Mouse (Mus musculus) urinary bladder, postnatal 4 days (tissue): Measurements from ENCODE around the gene Klhl6.
"Not testable (repeated sequence)": the region's sequence is repeated elsewhere in the genome, so short reads cannot be mapped to it uniquely, and the experiment has no call there.

Experiments
- DNase-seq, 2 experiments: peaks; one replicate each; pipeline ENCODE4 v3.0.0; 2021 to 2022; ENCODE audit warnings: low spot score in 2 of 2

Klhl6 gene

DNA sequence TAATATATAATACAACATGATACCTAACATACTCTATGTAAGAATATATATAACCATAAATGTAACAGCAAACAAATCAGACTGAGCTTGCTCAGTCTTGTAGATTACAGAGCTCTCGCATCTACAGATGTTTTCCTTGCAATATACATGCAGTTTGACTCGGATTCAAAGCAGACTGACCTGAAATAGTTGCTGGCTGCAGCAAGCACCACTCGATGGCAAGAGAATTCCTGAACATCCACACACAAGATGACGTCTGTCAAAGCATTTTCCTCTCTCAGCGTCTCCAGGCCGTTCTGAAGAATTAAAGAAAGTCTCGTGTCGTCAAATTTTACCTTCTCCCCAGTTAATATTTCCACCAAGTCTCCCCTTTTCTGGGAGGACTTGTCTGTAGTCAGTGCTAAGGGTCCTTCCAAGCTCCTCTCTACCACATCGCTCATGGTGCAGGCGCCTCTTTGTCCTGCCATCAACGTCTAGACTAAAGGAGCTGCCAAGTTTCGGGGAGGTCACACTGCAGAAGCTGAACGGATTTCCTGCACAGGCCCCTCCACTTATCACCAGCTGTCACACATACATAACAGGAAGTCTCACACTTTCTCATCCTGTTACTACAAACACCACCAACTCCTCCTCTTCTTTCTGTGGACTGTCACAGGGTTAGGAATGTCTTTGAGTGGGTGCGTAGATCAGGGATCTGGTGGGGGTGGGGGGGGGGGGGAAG, at the start of gene Klhl6:
TSS of gene Klhl6 (minus strand) at position 501 of the 721 bp plus-strand sequence.
- DNase-seq: no peak

DNA sequence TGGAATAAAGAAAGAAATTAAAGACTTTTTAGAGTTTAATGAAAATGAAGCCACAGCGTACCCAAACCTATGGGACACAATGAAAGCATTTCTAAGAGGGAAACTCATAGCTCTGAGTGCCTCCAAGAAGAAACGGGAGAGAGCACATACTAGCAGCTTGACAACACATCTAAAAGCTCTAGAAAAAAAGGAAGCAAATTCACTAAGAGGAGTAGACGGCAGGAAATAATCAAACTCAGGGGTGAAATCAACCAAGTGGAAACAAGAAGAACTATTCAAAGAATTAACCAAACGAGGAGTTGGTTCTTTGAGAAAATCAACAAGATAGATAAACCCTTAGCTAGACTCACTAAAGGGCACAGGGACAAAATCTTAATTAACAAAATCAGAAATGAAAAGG, 44.4 kb upstream of the Klhl6 start:
- not testable (repeated sequence) for DNase-seq

DNA sequence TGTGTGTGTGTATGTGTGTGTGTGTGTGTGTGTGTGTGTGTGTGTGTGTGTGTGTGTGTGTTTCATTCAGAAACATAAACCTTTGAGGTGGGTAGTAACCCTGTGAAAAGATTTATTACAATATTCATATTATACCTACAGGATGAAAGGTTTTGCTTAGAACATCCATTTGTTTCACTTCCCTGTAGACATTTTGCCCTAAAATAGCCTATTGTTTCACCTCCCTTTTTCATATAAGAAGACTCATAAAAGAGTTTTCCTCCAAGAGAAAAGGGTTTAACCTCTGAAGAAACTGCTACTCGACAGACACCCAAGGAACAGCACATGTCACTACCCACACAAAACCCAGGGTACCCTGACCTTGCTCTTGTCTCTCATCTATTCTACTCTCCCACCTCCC, 40.0 kb upstream of the Klhl6 start:
- no peak for DNase-seq

DNA sequence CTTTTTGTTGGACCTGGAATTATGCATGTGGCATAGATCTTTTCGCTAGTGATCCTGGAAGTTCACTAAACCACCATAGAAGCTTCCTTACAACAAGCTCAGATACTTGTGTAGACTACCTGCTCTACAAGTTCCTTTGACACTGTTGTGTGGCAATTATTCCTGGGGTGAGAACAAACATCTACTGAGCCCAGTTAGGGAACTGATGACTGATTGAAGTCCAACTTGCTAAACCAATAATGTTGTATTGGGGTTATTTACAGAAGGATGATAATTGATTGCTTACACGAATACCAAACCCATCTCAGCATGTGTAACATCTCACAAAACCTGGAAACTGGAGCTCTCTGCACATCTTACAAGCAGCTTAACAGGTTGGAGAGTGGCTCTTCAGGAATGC, 39.0 kb upstream of the Klhl6 start:
- no peak for DNase-seq

DNA sequence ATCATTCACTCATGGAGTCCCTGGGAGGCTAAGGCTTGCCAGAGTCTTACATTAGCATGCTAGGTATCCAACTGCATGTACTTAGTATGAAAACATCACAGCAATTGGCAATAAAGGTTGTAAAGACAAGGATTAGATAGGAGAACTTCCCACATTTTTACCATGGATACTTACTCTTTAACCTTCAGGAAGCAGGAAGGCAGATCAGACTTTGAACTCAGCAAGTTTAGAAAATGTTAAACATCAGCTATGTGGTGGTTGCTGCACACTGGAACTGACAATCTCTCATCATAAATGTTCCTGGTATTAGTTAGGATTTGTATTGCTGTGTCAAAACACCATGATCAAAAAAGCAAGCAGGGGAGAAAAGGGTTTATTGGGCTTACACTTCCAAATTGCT, 29.8 kb upstream of the Klhl6 start:
- no peak for DNase-seq

DNA sequence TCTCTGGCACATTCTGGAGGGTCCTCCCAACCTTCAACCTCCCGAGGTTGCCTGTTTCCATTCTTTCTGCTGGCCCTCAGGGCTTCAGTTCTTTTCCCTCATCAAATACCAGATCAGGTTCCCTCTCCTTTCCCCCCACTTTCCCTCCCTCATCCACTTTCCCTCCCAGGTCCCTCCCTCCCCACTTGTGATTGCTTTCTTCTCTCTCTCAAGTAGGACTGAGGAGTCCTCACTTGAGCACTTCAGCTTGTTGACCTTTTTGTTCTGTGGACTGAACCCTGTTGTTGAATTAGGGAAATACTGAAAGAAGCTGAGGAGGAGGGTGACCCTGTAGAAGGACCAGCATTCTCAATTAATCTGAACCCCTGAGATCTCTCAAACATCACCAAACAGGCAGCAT, 23.2 kb upstream of the Klhl6 start:
- DNase-seq: no peak

DNA sequence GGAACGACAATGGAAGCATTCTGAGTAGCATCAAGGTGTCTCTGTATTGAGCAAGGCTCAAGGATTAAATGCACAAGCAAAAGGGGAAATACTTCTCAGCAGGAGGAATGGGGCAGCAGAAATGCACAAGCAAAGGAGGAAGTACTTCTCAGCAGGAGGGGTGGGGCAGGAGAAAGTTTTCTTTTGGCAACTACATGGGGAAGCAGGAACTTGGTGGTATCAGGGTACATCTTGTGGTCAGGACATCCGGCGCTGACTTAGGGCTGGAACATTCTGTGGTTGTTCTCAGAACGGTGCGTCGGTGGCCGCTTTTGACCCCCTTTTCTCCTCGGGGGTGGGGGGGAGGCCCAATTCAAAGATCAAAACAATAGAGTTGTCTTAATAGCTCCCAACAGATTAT, 17.4 kb upstream of the Klhl6 start:
- not testable (repeated sequence) for DNase-seq

DNA sequence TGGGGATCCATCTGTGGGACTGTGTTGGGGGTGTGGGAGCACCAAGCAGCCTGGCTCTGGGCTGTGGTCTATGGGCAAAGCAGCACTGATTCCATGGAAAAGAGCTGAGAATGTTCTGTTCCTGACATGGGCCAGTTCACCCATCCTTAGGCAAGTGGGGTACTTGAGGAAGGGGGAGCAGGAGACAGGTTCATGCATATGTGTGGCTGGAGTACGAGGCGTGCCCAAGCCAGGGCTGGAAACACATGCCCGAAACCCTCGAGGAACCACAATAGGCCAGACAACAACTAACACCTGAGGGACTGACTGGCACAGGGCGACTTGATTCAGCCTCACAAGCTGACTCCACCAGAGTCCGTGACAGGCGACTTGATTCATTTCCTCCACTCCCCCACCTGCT, 14.8 kb upstream of the Klhl6 start:
- DNase-seq: no peak

DNA sequence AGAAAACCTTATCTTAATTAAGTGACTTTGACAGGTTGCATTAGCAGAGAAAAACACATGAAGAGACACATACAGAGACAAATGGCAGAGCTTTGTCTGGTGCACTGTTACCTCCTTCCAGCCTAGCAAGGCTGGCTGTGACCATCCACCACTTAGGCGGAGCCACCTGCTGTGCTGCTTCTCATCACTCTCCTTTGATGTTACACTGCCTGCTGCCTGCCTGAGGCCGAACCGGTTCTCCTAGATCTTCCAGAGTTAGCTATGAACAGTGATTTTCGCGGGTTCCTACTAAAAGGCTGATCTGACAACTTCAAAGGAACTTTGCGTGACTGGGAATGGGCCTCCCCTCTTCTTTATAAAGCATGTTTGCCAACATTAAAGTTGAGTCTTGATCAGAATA, 14.1 kb upstream of the Klhl6 start:
- DNase-seq: not testable (repeated sequence)

DNA sequence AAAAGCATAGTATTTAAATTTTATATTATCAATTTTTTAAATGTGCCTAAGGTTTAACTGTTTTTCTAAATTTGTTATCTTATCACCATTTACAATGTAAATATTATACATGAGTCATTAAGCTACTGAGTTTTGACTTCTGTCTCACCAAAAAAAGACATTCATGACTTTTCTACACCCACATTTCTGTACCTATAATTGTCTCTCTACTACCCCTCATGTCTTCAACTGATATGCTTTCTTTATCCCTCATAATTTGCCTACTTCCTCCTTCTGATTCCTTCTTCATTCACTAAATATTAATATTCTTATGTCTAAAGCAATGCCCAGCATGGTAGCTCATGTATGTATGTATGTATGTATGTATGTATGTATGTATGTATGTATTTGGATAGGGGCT, 13.0 kb upstream of the Klhl6 start:
- no peak for DNase-seq

DNA sequence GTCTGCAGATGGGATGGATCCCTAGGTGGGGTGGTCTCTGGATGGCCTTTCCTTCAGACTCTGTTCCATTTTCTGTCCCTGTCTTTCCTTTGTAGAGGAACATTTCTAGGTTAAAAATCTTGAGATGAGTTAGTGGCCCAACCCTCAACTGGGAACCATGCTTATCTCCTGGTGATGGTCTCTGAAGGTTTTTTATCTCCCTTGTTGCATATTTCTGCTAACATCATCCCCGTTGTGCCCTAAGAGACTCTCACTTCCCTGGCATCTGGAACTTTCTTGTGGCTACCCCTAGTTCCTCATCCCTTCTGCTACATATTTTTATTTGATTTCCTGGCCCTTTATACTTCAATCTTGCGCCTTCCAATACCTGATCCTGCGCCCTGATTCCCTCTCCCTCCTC, 10.4 kb upstream of the Klhl6 start:
- no peak for DNase-seq

DNA sequence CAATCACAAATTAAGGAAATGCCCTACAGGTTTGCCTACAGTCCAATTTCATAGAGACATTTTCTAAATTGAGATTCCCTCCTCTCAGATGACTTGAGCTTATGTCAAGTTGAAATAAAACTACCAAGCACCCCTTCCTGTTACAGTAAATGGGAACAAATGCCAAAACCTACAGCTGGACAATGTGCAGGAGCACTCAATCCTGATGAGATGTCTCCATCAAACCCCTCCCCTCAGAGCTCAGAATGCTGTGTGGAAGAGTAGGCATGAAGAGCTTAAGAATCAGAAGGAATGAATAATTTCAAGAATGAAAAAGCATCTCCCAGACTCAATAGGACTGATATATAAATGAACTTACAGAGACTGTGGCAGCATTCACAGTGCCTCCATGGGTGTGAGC, 7.7 kb upstream of the Klhl6 start:
- DNase-seq: no peak

DNA sequence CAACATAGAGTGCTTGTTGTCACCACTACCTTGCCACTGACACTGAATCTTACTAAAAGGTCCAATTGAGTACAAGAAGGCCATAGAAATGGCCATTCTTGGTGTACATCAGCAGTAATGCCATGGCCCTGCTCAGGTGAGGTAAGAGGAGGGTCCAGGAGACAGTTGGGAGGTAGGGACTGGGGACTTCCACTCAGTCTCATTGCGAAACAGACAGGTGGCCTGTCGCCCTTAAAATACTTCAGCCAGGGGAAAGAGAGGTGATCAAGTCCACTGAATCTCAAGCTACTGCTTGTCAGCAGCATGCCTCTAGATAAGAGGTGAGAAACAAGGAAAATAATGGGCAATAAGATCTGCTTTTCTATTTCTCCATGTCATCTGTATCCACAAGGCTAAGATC, 4.8 kb upstream of the Klhl6 start:
- DNase-seq: no peak

DNA sequence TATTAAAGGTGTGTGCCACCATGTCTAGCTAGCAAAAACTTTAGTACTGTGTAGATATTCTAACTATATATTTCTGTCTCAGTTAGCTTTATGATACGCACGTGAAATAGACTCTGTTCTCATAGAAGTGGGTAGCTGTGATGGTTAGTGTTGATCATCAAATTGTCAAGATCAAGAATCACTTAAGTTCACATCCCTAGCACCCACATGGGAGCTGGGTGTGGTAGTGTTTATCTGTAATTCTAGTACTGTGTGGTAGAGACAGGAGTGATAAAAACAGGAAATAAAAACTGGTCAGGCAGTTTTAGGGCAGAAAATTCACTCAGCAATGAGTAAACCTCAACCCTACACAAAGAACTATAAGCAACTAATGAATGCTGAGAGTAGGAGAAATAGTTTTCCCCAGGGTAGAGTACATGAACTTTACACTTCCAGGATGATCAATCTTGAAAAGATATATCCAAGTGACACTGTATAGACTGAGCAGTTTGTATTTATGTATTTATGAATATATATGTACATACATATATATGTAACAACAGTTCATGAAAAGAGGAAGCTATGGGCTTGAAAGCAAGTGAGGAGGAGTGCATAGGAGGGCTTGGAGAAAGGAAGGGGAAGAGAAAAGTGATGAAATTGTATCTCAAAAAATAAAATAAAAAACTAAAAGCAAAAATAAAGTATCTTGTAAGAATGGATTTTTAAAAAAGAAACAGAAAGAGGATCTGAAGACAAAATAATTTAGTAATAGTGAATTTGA, 2.2 kb upstream of the Klhl6 start:
- no peak for DNase-seq

DNA sequence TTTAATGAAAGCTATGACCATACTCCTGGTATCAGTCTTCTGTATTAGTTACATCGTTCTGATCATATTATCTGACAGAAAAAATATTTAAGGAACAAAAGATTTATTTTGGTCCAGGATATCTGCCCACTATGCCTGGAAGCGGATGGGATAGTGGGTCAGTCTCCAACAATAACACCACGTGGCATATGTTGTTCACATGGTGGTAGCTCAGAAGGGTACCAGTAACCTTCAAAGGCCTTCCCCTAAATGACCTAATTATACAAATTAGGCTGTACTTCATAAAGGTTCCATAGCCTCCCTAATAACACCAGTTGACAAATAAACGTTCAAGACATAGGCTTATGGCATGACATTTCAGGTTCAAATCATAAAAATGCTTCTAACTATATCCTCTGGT, 722 bp upstream of the Klhl6 start:
- DNase-seq: no peak

DNA sequence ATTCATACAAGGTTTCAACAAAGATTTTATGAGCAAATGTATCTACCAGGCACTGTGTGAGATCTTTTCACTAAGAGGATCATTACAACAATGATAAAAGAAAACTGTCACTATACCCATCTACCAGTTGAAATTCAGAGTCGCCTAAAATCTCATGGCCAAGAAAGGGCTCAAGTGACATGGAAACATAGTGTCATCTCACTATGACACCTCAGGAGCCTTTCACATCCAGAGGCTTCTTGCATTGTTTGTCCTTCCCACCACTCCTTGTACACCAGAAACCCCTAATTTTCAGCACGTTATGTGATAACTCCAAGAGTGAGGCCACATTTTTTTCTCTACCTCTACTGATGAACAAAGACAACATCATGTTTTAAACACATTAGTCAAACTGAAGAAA, 1.2 kb downstream of the Klhl6 start:
- DNase-seq: no peak

DNA sequence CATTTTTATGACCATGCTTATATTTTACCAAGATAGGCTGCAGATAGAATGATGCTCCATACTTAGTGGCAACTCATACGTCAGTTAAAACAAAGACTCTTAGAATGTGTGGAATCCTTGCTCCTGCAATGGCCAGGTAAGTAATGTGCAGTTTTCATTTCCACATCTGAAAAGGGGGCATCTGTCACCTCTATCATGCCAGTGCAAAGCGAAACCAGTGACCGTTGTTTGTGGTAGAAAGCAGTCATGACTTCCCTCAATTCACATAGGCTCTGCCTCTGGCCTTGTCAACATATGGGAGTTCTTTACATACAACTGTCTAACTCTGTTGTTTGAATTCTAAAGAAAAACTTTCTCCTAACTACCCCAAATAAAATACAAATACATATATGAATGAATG, 1.8 kb downstream of the Klhl6 start:
- DNase-seq: no peak

DNA sequence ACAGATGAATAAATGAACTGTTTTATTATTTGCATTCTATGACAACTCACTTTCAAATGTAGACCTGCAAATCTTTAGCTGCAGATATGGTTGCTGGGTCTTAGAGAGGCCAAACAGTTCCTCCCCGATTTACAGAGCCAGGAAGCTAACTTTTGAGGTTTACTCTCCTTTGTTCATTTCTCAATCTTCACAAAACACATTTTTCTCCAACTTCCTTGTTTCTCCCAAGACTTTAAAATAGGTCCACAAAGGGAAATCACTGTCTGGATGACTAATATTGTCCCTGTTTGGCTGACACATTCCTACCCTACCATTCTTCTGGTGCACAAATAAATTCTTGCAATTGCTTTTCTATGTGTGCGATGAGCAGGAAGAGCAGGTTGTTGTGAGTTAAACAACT, 3.1 kb downstream of the Klhl6 start:
- DNase-seq: no peak

DNA sequence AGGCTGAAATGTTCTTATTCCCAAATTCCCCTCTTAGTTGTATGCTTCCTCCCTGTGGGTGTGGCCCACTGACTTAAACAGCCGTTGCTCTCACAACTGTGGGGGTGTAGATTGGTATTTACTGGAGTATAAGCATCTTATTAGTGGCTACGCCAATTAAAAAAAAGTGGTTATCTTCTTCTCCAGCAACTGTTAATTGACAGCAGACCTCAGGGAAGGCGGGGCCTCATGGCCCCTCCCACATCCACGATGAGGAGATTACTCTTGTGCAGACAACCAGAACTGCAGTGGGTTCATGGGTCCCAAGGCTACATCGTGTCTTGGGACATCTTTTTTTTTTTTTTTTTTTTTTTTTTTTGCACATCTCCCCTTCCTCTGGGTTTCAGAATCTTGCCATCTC, 5.6 kb downstream of the Klhl6 start:
- no peak for DNase-seq

DNA sequence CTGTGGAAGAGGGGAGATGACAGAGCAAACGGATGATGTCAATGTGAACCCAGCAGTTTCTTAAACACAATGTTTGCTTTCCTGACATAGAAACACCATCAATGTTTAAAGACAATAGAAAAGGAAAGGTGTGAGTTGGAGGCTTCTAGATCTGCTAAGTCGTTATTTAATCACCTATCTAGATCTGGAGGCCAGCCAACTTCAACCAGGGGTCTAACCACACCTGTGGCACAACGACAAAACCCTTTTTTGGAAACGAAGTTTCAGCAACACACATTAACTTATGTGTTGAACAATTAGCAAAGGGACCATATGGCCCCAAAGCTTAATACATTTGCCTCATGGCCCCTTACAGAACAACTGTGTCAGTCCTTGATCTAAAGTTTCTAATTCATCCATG, 6.0 kb downstream of the Klhl6 start:
- DNase-seq: no peak

DNA sequence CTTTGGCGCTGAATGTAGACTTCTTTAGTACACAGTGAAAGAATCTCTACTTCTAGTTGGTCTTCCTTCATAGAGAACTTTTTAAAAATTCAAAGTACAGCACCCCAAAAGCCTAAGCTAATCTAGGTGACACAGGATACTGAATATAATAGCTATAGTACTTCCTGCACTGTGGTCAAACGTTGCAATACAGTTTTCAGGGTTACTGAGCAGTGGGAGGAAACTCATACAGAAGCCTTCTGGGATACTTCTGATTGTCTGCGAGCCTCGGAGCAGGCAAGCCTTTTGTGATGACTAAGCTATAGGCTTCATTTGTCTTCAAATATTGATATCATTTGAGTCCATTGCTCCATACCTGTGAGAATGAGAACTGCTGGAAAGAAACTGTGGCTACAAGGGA, 7.4 kb downstream of the Klhl6 start:
- DNase-seq: no peak

DNA sequence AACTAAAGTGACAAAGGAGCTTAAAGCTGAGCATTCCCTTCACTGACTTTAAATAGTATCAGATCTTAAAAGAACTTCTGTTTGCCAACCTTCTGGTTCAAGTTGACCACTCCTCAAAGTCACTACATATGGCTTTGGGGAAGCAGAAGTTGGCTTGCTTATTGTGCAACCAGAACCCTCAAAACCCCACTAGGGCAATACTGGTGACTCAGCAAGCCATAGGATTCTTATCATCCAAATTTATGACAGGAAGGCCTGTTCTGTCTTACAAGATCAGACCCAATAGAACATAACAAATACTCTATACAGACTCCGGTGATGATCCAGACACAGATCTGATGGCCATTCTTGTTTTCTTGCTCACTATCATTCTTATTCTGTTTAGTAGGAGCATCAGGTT, 9.4 kb downstream of the Klhl6 start:
- no peak for DNase-seq

DNA sequence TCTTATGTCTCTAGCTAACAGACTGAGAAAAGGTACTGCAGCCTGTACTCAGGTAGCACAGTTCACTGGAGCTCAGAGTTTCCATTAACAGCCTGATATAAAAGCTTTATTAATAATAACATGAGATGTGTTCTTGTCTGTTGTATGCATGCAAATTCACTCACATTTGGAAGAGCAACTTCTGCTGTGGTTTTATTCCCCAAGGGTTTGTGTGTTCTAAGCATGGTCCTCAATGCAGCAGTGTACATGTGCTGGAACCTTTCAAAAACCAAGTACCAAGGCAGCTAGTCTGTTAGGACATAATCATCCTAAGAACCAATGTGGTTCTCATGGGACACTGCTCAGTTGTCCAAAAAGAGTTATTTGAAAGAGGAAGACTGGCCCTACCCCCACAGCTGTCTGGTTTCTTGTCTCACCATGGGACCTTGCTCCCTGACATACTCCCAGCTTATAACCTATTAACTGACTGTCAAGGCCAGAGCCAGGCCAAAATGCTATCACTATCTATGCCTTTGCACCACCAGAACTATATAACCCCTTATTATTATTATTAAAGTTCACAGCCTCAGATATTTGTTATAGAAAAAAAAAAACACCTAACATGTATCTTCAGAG, 10.0 kb downstream of the Klhl6 start:
- no peak for DNase-seq
